Mouse (Mus musculus) retina, postnatal 1 day (tissue): ENCODE data around the gene Med17.

Experiments
- DNase-seq: peaks from one replicate; pipeline ENCODE4 v3.0.0-alpha.2; 2012

The Med17 gene

DNA sequence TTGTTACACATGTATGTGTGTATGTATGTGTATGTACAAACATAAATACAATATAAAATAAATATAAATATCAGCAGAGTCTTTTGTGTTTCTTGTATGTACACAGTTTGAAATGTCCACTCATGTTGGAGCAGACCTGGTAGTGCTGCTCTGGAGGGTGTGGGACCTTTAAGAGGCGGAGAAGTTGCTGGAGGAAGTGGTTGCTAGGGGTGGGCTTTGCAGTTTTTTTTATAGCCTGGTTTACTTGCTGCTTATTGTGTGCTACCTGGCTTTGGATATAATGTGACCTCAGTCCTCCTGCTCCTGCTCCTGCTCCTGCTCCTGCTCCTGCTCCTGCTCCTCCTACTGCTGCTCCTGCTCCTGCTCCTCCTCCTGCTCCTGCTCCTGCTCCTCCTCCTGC, 46.1 kb downstream of the Med17 start:
- no peak for DNase-seq

DNA sequence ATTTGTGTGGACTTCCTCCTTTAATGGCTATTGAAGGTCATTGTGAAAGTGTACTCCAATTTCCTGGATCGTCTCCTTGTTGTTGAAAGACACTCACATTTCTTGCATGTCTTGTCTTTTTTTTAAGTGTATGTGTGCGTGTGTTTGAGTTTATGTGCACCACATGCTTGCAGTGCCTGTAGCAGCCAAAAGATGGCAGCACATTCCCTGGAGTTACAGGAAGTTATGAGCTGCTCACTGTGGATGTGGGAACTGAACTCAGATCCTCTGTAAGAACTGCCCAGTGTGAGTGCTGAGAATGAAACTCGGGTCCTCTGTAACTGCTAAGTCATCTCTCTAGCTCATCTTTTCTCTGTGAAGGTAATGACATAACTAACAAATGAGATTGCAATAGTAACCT, 47.3 kb downstream of the Med17 start:
- no peak for DNase-seq

DNA sequence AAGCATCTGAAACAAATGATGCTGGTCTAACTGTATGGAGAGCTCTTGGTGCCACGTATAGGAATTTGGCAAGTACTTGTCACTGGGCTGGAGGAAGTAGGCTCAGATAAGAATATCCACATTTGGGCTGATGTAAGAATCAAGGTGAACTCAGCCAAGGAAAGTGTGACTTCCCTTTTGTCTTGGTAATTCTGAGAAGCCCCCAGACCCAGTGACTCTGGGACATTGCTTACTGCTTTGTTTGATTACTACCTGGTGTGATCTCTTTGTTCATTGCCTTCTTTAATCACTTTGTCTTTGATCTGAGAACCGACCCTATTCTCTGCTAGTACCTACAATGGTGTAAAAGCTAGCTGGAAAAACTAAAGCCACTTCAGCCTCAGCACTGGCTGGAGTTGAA, 54.8 kb downstream of the Med17 start:
- DNase-seq, result no peak

DNA sequence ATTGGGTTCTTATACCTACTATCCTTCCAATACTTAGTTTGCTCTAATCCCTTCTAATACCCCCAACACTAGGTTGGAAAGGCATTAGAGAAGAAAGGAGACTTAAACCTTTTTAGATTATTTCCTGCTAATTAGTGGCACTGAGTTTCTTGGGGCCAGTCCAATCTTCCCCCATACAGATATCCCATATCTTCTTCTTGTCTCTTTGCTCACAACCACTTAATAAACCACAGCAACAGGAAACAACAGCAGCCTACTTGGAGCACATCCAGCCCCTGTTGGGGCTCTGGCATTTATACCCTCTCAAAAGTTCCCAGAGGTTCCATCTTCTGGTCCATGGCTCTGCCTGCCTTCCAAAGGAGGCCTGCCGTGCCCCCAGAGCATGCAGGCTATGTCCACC, 66.0 kb downstream of the Med17 start:
- DNase-seq, result no peak

DNA sequence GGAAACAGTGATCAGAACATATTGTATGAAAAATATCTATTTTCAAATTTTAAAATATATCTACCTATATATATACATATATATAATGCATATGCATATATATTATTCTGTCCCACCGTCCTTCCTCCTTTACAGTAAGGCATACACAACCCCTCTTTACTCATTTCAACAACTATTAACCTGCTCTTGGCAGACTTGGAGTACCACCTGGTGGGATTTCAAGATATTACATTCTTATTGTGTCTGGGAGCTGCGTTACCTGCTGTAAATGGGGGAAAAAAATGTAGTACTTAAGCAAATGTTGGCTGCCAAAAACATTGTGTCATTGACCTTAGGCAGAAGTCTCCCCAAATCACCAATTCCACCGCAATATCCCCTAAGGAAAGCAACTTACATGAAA, 67.9 kb downstream of the Med17 start:
- DNase-seq, result no peak
